Mouse (Mus musculus): ENCODE measurements at regions not wholly inside any gene's neighbourhood (a gene's known extent, or its start where the extent isn't known, plus 50 kb on each side); places are given as distances from the start of the nearest gene placed in this dataset.

GRCm38 (mm10) chr3:3746542-3746941, 2004.1 kb upstream of the Gm8797 start:
- no peak for DNase-seq

DNA sequence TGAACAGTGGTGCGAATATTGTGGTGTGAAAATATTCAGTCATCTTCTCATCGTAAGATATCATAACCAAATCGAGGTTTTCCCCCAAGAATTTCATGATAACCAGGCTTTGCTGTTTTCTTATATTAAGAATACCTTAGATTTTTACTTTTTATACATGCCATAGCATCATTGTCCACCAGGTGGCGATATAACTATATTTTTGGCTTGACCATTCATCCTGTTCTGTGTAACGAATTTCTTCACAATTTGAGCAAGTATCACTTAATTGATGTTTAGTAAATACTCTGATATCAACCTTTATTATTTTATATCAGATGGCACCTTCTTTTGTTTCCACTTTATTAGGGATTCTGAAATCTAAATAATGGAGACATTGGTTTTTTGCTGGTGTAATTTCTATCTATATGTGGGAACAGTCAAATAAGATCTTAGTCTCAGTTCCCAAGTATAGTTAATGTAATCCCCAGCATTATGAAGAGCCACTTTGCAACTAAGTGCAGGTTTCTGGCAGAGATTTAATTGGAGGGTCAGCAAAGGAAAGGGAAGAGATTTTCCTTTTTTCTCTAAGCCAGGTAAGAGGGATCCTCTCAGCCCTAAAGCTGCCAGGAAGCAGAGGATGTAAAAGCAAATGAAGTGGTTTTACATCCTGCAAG, 1998.9 kb upstream of the Gm8797 start:
- peak; percentile 24 for DNase-seq

- no peak for DNase-seq
Measured at GRCm38 (mm10) chr3:3761346-3761745, 1989.3 kb upstream of the Gm8797 start.

DNA sequence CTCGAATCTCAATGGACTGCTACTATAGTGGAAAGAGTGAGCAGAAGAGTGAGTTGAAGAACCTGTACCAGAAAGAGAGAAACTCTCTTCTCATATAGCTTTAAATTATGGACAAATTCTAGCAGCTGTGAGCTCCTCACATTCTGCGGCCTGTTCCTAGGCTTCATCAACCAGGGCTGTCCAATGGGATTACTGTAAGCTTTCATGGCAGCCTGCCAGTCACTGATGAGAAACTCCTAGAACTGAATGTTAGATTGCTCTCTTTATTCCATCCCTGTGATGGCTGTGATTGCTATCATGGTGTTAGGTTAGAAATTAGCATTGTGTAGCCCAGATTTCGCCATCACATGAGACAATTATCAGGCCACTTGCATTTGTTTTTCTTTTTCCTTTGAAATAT, 1966.4 kb upstream of the Gm8797 start:
- DNase-seq = peak; percentile 29

DNA sequence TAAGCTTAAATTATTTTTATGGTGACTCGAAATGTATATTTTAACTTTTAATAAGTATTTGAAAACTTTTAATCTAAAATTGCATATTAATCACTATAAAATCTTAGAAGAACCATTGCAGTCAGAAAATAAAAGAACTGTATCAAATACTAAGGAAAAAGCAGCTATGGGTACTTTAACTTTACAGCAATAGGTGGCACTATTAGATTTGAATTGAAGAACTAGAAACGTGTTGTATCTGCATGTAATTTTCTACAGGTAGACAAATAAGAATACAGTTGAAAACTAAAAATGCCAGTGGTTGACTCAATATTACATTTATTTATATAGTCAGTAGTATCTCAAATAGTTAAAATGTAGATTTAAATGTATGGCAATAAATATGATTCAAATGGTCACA, 1964.6 kb upstream of the Gm8797 start:
- DNase-seq = no peak

- DNase-seq = no peak
Measured at GRCm38 (mm10) chr3:3807821-3808220, 1942.8 kb upstream of the Gm8797 start.

GRCm38 (mm10) chr3:3829020-3829419, 1921.6 kb upstream of the Gm8797 start:
- DNase-seq = no peak

DNA sequence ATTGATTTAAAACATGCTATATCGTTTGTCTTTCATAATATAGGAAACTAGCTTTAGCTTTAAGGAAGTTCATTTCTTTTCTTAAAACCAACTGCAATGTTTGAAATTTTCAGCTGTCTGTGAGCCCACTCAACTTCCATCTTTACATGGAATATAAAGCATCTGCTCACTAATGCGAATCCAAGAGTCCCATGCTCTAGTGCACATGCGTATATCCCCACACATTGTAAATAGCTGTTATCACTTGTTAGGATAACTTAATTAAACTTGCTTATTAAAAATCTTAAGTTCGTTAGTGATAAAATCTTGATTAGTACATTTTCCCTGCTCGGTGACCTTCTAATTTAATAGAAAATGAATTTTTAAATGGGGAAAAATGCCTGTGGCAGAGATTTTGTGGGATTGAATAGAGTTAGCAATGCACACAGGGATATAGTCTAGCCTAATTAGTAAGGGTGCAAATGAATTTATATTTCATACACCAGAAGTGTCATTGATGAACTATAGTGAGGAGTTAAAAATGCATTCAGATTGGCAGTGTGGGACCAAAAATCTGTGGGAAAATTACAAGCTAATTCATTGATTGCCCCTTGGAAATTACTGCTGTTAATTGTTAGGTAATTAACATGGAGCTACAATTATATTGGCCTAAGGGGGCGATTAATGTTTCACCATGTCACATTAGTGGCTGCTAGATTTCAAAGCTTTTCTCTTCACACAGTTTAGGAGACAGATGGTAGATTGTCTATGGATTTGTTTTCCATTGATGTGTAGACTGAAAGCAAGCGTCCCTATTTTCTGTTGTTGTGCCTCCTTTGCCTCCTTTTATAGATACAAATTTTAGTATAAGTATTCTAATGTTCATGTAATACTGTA, 1919.0 kb upstream of the Gm8797 start:
- DNase-seq = no peak
